Mouse (Mus musculus): ENCODE results near the gene Slc39a1.
A peak's percentile ranks its signal among the peaks of the same experiment; 100 is the strongest.

DNA sequence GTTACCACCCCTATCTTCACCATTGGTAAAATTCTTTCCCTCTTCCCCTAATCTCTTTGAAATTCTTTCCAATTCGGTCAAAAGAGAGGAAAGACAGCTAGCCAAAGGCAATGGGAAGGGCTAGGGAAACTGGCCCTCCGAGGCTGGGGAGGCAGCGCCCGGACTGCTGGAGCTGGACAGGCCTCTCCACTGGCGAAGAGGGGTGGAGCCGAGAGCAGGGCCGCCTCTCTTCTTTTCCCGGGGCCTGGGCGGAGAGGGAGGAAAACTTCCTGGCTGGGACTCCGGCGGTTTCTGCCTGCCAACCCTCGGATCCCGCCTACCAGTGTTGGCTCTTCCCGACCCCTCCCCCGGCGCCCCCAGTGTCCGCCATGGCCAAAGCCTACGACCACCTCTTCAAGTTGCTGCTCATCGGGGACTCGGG is 27.4 kb upstream of the Slc39a1 start:
- no peak for TF ChIP-seq CTCF (IDR thresholded peaks at IDR 0.05)
- peak; percentile 71; the same call in 1 of the 2 replicates for TF ChIP-seq POLR2A (IDR thresholded peaks at IDR 0.05; ENCODE audit: insufficient read depth, low read depth, low read length)
